Mouse (Mus musculus) embryo, embryonic 10 days (tissue): ENCODE data around the gene Rnf114.

ENCODE experiments used
- DNase-seq: peaks from one replicate; pipeline ENCODE4 v3.0.0-alpha.2; 2015; ENCODE audit warnings: low spot score

The Rnf114 gene

DNA sequence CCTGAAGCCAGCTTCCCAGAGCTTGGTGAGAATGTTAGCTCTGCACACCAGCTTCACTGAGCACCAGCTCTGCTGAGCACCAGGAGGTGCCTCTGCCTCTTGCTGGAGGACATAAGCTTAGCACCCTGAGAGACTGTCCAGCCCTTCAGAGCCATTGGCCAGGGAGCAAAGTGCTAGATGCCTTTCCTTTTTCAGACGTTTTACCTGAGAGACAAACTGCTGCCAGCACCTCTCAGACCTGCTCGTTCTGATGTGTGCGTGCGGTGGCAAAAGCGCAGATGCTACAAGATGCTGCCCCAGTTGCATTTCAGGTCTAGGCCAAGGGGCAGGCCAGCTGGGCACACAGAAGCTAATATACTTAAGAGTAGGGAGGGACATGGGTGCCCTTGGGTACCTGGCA, 16.8 kb upstream of the Rnf114 start:
- no peak for DNase-seq

DNA sequence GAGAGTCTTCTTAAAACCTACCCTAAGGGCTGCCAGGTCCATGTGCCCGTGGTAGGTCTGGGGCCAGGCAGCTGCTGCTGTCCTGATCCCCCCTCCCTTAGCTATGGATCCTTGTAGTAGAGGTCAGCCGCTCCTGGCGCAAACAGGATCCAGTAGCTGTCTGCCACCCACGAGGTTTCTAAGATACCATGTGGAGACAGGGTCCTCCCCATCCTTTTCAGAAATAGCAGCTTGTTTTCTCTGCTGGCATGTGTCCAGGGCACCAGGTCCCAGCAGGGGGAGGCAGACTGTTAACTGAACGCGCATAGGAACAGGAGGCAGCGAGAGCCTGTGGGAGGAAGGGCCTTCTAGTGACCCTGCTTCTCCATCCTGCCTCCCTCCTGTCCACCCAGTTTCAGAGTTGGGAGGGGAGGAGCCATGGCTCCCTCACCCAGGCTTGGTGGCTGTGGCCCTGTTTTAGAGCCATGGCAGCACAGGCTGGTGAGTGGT, 16.2 kb upstream of the Rnf114 start:
- DNase-seq: peak; percentile 31

DNA sequence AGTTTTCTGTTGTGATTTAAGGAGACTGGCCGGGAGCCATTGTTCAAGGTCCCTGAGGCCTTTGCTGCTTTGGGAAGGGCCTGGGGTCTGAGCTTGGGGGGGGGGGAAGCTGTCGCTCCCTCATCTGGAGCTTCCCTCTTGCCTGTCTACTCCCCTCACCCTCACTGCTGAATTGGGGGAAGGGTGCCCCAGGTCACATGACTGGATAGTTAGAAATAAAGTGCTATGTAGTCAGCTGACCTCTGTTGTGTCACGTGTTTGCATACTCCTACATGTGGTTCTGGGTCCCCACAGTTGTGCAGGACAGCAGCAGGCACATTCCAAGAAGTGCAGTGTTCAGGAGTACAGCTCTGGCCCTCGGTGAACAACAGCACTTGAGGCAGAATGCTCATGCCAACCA, 15.7 kb upstream of the Rnf114 start:
- no peak for DNase-seq

DNA sequence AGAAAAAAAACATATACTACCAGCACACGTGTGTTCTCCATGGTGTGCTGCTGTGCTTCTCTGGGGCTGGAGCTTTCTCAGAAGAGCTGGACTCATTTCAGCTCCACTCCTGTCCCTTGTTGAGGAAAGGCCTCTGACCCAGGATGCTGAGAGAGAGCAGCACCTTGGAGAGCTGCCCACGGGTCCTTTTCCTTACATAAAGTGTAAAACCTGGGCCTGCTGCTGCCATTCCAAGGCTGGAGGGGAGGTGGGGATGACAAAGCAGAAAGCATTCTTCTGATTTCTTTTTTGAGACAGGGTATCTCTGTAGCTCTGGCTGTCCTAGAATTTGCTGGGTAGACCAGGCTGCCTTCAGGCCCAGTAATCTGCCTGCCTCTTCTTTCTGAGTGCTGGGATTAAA, 14.3 kb upstream of the Rnf114 start:
- no peak for DNase-seq

DNA sequence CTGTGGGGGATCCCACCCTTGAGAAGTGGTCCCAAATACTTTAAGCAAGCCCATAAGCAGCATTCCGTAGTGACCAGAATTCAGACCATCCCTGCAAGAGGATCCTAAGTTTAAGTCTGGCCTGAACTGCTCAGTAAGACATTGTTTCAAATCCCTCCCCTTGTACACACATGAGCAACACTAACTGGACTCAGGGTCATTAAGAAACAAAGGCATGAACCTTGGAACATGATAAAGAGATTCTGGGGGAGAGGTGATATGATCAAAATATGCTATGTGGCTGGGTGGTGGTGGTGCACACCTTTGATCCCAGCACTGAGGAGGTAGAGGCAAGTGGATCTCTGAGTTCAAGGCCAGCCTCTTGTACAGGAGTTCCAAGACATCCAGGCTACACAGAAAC, 12.9 kb upstream of the Rnf114 start:
- no peak for DNase-seq

DNA sequence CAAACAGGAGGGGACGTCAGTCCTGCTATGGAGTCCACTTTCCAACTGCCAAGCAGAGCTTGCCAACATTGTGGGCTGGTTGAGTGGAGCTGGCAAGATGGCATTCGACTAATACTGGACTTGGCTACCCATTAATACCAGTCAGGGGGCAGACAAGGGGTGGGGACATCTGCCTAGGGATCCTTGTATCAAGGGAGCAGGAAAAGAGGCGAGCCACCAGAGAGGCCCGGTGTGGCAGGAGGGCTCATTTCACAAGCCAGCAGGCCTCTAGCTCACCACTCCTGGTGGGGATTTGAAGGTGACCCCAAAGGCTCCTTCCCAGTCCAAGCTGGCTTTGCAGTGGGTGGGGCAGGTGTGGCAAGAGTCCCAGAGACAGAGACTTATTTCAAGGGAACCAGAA, 9.8 kb upstream of the Rnf114 start:
- no peak for DNase-seq

DNA sequence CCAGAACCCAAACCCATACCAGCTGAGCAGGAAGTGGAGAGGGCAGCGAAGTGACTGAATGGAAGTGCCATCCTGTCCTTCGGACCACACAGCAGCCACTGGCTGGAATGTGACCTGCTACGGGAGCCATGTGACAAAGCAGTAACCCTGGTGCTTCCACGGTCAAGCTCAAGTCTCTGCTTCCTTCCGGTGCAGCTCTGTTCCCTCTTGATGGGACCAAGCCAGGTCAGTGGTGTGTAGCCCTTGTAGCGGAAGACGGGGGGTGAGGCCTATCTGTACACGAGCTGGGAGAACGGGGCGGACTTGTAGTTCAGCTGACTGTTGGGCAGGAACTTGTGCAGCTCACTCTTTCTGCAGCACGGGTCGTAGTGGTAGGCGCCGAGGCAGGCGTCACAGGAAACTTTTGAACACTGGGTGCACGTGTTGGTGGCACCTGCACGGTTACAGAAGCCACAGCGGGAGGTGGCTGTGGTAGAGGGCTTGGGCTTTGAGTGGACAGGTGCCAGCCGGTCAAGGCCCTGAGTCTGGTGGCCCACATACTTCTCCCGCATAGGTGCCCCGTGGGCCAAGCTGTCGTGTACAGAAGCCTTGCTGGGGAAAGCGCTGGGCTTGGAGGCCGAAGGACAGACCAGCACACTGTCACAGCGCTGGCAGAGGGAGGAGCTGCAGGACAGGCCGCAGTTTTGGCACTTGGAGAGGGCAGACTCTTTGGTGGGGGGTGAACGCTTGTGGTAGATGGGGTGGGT, 9.2 kb upstream of the Rnf114 start:
- no peak for DNase-seq

DNA sequence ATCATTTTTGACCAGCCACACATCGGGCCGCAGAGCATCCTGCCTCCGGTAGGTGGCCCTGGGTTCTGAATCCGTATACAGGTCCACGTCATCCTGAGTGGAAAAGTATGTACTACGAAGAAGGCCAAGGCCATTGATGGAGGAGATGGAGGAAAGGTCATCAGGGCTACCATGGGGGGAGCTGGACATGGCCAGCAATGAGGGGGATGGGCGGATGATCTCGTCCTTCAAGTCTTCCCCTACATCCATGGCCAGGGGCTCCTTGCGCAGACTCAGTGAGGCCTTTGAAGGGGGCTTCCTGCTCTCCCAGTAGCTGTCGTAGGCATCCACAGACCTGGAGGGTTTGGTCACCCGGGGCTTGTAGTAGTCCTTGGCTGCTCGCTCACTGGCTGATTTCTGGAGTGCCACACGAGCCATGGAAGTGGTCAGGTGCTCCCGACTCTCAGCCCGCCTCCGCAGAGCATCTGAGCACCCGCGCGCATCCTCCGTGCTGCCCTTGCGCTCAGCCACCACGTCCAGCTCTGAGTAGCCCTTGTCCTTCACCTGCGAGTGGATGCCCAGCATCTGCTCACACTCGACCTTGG, 8.5 kb upstream of the Rnf114 start:
- DNase-seq: no peak

DNA sequence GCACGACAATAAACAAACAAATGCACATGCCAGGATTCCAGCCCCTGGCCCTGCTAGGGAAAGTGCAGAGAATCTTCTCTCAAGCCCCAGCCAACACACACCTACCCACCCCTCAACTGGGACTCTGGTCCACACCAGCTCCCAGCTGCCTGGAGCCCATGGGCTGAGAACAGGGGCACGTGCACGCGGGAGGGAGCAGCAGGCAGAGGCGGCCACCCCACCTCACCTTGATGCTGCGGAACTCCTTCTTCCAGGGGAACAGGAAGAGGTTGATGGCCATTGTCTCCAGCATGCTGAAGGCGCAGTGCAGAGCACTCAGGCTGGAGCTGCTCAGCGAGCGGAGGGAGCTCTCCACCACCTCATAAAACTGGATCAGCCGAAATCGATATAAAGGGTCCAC, 7.5 kb upstream of the Rnf114 start:
- DNase-seq: no peak

DNA sequence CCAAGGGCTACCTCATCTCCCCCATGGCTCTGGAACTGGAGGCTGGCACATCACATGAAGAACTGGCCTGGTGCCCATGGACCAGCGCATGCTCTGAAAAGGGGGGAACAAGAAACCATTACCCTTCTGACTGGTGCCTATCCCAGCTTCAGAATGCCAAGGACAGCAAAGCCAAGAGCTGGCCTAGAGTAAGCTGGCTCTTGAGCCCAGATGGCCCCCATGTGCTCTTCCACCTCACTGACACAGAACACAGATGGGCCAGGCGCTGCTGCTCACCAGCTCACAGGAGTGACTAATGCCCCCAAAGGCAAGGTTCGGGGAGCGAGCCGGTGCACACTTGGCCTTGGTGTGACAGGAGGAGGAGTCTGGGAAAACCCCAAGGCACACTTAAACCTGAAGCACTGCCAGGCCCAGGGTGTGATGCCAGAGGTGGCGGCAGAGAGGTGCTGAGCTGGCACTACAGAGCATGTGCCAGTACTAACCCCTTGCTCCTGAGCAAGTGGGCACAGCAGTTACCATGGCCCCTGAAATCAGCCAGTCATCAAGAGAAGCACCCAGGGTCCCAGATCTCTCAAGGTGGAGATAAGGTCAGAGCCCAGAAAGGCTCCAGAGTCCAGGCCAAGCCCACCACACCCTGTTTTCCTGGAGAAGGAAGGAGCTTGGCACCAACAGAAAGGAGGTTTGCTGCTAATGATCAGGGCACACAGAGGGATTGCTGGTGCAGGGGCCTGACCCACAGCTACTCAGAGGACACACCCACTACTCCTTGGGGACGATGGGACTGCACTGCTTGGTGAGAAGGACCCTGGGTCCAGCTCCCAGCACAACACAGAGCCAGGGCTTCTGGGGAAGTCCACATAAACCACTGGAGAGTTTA, 6.7 kb upstream of the Rnf114 start:
- DNase-seq: no peak

DNA sequence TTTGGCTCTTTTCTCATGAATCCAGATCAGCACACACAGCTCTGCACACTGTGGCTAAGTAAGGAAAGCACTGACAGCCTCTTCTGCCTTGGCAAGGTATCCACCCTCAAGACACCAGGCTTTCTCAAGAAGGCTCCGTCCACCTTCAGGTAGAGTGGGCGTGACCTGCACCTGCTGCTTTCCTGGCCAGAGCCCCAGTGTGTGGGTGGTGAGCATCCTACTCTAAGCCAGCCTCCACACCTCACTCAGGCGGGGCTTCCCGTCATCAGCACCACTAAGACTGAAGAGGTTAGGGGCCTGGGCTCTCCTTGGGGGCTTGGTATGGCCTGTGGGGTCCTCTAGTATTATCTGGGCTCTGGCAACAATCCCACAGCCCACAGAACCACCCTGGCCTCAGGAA, 5.9 kb upstream of the Rnf114 start:
- no peak for DNase-seq

DNA sequence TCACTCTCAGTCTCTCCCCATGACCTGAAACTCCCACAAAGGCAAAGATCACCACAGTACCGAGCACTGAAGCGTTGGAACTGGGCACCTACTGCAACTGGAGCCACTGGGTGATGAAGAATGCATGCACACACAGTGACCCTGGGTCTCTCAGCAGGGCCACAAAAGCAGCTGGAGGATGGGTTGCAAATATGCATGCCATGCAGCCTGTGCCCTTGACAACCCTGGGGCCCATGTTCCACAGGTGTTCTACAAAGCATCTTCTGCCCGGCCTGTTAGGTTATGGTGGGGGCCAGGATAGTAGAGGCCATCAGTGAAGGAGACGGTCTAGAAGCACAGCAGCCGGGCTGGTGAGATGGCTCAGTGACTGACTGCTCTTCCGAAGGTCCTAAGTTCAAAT, 4.9 kb upstream of the Rnf114 start:
- no peak for DNase-seq

DNA sequence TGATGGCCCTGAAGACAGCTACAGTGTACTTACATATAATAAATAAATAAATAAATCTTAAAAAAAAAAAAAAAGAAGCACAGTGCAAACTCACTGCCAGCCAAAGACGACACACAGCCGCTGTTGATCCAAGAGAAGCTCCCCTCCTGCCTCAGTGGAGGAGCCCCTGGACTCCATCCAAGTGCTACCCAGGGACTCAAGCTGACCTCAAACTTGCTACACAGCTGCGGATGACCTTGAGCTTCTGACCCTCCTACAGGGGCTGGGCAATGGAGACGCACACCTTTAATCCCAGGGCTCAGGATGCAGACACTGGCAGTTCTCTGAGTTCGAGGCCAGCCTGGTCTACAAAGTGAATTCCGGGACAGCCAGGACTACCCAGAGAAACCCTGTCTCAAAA, 4.5 kb upstream of the Rnf114 start:
- DNase-seq: no peak

DNA sequence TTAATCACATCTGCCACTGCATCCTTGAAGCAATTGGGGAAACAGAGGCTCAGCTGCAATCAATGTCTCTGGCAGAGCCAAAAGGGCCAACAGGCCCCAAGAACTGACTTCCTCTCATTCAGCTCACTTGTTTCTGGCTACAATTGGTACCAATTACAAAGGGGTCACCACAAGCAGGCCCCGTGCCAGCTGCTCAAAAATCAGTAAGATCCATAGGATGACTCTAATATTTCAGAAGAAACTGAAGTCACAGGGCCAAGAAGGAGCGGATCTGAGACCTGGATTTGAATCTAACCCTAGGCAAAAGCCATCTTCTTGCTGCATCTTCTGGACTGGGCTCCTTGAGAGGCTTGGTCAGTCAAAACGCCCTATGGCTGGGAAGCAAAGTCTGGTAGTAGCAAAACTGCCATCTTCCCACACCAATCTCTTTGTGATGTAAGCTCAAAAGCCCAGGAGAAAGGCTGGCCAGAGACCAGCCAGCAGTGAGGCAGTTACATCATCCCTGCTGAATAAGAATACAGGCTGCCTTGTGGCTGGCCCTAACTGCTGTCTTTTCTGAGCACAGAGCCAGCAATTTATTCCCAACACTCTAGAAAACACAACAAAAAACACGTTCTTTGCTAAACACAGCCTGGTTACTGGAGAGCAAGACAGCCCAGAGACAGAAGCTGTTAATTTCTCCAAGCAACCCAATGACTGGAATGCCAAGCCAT, 1.5 kb upstream of the Rnf114 start:
- DNase-seq: no peak

DNA sequence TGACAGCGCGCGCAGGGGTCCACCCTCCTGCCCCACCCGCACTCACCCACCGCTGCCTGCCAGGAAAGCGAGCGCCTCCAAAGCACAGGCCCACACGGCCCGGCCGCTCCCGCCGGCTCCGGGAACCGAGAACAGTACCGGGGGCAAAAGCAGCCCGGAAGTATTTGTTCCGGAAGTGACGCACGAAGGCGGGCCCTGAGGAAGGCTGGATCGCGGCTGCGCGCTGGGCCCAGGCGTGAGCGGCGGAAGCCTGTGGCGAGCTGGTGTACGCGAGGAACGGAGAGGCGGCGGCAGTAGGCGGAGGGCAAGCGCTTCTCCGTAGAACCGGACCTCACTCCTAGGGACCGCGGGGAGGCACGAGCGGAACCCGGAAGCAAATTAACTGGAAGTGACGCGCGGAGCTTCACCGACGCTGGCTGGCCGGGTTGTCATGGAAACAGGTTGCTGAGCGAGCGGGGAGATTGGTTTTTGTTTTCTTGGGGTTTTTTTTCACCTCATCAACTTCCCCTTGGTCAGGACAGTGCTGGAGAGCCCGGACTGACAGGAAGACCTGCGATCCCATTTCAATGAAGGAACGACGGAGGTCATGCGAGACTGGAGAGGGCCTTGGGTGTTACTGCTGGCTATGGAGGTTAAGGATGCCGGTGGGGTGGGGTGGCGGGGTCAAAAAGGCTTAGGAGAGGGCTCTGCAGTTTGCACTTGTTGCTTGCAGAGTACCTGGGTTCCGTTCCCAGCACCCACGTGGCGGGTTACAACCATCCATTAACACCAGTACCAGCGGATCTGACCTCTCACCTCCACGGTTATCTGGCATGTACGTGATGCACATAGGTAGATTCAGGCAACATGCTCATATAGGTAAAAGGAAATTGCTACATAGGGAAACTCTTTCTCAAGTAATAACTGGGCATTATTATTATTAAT, 530 bp downstream of the Rnf114 start, which contains the start of gene Spata2:
Spata2 (minus strand) TSS at position 175 of the 924 bp plus-strand sequence.
- peak; percentile 91 for DNase-seq

DNA sequence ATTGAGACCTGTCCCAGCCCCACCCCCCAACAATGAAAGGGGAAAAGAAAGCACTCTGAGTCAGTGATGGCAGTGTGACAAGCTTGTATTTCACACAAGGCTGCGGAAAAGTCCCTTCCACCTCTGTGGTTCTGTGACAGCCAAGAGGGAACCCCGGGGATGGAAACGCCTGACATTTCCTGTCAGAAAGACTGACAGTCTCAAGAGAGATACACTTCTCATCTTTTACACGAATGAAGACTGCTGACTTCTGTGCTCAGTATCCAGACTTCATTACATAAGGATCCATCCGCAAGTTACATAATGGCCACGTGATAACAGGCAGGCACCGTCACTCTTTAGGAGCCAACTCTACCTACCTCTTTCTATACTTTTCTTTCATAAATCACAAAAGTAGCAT, 4.0 kb downstream of the Rnf114 start:
- DNase-seq: no peak

DNA sequence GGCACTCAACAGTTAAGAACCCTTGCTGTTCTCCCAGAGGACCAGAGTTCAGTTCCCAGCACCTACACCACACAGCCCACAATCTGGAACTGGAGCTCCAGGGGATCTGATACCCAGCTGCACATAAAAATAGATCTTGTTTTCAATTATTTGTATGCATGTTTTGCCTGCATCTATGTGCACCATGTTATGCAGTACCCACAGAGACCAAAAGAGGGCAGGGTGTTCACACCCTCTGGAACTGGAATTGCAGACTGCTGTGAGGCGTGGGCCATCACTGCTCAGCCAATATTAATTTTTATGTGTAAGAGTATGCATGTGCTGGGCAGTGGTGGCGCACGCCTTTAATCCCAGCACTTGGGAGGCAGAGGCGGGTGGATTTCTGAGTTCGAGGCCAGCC, 4.8 kb downstream of the Rnf114 start:
- peak; percentile 51 for DNase-seq

DNA sequence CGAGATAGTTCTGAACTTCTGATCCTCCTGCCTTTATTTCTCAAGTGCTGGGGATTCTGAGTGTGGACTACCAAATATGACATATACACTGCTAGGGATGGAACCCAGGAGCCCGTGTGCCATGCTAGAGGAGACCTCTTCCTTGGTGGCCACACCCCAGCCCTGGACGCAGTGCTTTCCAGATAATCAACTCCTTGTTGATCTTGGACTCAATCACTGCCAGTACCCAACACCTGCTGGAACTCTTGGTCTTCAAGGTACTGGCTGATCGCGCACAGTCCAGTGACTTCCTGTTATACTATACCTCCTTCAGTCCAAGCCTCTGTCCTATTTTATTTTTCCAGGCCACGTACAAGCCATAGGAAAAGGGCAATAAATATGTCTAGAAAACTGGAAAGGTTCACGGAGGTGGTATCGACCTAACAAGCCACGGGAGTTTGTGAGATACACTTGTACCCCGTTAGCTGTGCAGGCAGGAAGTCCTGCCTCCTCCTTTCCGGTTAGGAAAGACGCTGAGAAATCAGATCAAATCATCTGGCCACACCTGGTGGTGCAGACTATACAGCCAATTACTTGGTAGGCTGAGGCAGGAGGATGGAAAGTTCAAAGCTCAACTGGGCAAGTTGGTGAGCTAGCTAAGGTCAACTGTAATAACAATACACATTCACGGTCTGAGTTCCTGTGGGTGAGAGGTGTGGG, 10.3 kb downstream of the Rnf114 start:
- no peak for DNase-seq

DNA sequence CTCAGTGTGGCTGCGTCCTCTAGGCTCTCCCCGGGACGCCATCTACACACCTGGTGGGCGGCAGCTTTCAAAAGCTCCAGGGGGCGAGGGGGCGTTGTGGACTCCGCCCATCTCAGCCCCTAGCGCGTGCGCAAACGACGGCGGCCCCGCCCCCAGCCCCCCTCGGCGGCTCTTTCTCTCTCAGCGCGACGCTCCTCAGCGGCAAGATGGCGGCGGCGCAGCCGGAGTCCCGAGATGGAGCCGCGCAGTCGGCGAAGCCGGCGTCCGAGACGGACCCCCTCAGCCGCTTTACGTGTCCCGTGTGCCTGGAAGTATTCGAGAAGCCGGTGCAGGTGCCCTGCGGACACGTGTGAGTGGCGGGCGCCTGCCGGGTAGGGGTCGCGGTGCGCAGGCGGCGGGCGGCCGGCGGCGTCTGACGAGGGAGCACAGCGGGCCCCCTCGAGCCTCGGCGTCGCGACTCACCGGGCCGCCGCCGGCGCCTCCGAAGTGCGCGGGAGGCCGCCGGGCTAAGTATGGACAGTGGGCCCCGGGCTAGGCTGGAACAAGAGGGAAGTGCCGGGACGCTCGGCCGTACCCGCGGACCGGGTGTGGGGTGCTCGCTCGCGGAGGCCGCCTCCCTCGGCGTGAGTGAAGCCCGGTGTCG, 10.9 kb downstream of the Rnf114 start:
- peak; percentile 83 for DNase-seq

DNA sequence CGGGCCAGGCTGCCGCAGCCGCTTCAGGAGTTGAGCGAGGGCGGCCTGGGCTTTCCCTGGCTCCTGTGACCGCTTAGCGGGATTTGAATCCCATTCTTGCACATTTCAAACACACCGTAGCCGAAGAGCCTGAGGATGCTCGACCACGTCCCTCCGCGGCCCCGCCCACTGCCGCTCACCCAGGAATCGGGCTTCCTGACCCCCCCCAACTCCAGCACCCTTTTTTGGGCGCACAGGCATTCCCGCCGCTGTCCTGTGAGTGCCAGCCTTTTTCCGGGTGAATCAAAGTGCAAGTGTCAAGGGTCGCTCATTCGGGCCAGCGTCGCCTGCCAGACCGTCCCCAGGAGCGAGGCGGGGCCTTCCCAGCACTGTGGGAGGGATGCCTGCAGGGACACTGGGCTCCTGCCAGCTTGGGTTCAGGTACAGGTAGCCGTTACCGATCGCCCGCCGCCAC, 11.5 kb downstream of the Rnf114 start:
- peak; percentile 71 for DNase-seq
